Mouse (Mus musculus) ovary, adult 18-20 months (tissue): ENCODE data around the gene Rad54l2.

Experiments used
- DNase-seq: peaks from one replicate; pipeline ENCODE4 v3.0.0; 2022; ENCODE audit warnings: low spot score, mixed read lengths

The Rad54l2 gene

GRCm38 (mm10) chr9:106752135-106752534 lies 36.9 kb downstream of the Rad54l2 start:
- no peak for DNase-seq

GRCm38 (mm10) chr9:106739962-106740361 lies 49.0 kb downstream of the Rad54l2 start:
- no peak for DNase-seq

- DNase-seq: no peak
Observed at GRCm38 (mm10) chr9:106739056-106739455, 49.9 kb downstream of the Rad54l2 start.

- DNase-seq: no peak
Observed at GRCm38 (mm10) chr9:106738199-106738985, 50.6 kb downstream of the Rad54l2 start.

GRCm38 (mm10) chr9:106733690-106734089 lies 55.3 kb downstream of the Rad54l2 start:
- no peak for DNase-seq

GRCm38 (mm10) chr9:106729416-106729815 lies 59.6 kb downstream of the Rad54l2 start:
- no peak for DNase-seq

- no peak for DNase-seq
Observed at GRCm38 (mm10) chr9:106726891-106727290, 62.1 kb downstream of the Rad54l2 start.

- DNase-seq: no peak
Observed at GRCm38 (mm10) chr9:106725435-106725834, 63.6 kb downstream of the Rad54l2 start.

- no peak for DNase-seq
Observed at GRCm38 (mm10) chr9:106724864-106725263, 64.1 kb downstream of the Rad54l2 start.

GRCm38 (mm10) chr9:106716729-106717128 lies 72.3 kb downstream of the Rad54l2 start:
- no peak for DNase-seq

GRCm38 (mm10) chr9:106716232-106716631 lies 72.8 kb downstream of the Rad54l2 start:
- no peak for DNase-seq

GRCm38 (mm10) chr9:106712470-106712869 lies 76.5 kb downstream of the Rad54l2 start:
- DNase-seq: no peak

- no peak for DNase-seq
Observed at GRCm38 (mm10) chr9:106692973-106693481, 96.0 kb downstream of the Rad54l2 start.

GRCm38 (mm10) chr9:106688834-106689233 lies 100.2 kb downstream of the Rad54l2 start:
- no peak for DNase-seq

- peak; percentile 47 for DNase-seq
Observed at GRCm38 (mm10) chr9:106686983-106687650, 101.9 kb downstream of the Rad54l2 start.

- peak; percentile 87 for DNase-seq
Observed at GRCm38 (mm10) chr9:106685249-106686101, 103.5 kb downstream of the Rad54l2 start, which contains the start of gene Tex264. Gene Tex264, minus strand, starts transcription at chr9:106685927.

- no peak for DNase-seq
Observed at GRCm38 (mm10) chr9:106684918-106685248, 104.1 kb downstream of the Rad54l2 start.

GRCm38 (mm10) chr9:106684093-106684872 lies 104.7 kb downstream of the Rad54l2 start:
- no peak for DNase-seq

GRCm38 (mm10) chr9:106681026-106681425 lies 108.0 kb downstream of the Rad54l2 start:
- DNase-seq: no peak

- no peak for DNase-seq
Observed at GRCm38 (mm10) chr9:106678242-106678641, 110.8 kb downstream of the Rad54l2 start.

GRCm38 (mm10) chr9:106677702-106678101 lies 111.3 kb downstream of the Rad54l2 start:
- no peak for DNase-seq
